Mouse (Mus musculus): ENCODE measurements at regions not wholly inside any gene's neighbourhood (a gene's known extent, or its start where the extent isn't known, plus 50 kb on each side); places are given as distances from the start of the nearest gene placed in this dataset.

DNA sequence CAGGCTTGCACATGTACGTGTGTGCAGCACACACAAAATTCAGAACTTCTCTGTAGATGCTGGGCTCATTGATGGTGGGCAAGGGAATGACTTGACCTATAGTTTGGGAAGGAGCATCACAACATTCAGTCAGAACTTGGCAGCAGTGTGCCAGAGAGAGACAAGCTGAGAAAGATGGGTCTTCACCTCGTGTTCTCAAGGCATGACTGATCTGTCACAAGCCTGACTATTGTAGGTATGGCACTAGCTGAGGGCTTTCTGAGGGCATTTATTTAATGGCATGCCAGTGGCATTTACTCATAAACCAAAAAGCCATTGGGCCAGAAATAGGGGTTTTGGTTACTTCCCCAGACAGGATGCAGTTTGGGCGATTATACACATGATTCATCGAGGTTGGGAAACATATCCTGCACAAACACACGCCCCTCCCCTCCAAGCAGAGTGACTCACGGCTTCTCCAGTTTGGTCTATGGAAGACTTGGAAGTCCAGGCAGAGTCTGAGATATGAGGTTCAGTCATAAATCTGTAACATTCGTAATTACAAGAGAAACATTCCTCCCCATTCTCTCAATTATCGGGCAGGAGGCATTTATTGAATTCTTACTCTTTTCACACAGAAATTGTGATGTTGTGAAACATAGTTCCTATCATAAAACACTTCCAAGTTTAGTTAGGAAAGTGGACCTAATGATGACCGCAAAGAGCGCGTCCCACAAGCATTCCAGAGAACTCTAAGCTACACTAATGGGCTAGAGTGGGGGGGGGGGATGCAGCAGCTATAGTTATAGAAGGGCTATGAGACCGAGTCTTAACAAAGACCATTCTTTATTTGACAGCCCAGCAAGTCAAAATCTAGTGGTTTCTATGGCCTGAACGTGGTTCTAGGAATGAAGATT, 318.6 kb upstream of the Ubash3b start:
- ATAC-seq (replicated peaks; ENCODE audit: insufficient number of reproducible peaks, low FRiP score, low TSS enrichment, poor library complexity, severe bottlenecking), result no peak

DNA sequence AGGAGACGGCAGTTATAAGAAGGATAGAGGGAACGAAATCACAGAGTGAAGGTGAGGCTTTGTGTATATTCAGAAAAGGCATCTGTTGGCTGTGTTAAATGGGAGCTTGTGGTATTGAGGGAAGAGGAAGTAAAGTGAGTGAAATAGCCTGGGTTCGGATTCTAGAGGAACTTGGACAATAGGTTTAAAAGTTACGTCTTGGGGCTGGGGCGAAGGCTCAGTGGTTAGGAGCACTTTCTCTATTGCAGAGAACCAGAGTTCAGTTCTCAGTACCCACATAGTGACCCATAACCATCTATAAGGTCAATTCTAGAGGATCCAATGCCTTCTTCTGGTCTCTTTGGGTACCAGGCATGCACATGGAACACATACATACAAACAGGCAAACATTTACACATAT, 317.6 kb upstream of the Ubash3b start:
- no peak for ATAC-seq (replicated peaks; ENCODE audit: insufficient number of reproducible peaks, low FRiP score, low TSS enrichment, poor library complexity, severe bottlenecking)

DNA sequence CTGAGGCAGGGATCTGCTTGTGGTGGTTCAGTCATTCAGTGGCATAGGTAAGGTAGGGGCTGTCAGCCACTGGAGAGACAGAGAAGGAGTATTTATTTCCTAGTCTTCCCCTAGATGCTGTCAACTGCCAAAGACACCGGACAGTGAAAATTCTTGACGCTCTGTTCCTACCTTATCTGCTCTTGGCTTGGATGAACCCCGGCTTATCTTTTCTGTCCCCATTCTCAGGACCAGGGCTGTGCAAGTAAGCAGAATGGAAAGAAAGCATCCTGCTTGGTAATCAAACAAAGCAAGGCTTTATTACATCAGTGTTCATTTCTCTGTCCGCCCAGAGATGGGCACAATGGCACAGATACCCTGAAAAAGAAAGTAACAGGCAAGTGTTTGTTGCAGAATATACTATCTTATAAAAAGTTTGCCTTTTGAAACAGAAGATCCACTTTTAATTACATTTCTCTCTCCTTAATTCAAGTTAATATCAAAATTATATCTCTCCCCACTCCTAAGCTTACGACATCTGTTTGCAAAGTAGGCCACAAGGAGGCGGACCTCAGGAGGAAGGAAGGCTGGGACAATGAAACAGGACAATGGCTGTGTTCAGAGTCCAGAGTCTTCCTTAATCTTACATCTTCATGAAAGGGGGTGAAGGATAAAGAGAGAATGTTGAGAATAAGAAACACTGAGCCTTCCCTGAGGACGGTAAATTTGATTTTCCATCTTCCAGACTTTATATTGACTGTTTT, 316.8 kb upstream of the Ubash3b start:
- no peak for ATAC-seq (replicated peaks; ENCODE audit: insufficient number of reproducible peaks, low FRiP score, low TSS enrichment, poor library complexity, severe bottlenecking)

DNA sequence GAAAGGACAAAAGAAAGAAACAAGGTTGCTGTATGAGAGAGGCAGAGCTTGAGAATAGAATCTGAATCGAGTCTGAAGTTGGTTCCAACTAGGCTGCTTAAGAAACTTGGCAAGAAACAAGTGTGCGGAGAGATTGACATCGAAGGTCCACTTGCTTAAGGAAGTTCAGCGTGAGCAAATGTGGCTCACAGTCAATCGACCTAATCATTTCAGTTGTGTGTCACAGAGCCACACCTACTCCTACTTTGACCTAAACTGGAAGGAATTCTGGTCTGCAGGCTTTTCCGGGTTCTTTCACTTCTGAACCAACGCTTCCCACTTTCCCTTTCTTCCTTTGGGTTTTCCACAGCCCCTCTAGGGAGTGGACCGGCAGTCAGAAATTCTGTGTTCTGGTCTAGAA, 313.8 kb upstream of the Ubash3b start:
- no peak for ATAC-seq (replicated peaks; ENCODE audit: insufficient number of reproducible peaks, low FRiP score, low TSS enrichment, poor library complexity, severe bottlenecking)

DNA sequence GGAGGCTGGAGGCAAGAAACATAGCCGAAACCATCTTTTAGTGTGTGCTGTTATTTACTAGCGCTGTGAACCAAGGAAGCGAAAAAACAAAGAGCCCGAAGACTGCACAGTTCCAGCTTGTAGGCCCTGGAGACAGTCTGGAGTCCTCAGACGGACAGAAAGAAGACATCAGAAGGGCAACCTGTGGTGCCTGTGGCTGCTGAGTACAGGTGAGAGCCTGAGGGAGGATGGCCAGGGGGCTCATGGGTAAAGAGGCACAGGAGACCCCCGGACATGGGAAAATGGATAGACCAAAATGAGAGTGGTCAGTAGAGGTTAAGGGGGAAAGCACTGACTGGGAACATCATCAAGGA, 313.4 kb upstream of the Ubash3b start:
- no peak for ATAC-seq (replicated peaks; ENCODE audit: insufficient number of reproducible peaks, low FRiP score, low TSS enrichment, poor library complexity, severe bottlenecking)

DNA sequence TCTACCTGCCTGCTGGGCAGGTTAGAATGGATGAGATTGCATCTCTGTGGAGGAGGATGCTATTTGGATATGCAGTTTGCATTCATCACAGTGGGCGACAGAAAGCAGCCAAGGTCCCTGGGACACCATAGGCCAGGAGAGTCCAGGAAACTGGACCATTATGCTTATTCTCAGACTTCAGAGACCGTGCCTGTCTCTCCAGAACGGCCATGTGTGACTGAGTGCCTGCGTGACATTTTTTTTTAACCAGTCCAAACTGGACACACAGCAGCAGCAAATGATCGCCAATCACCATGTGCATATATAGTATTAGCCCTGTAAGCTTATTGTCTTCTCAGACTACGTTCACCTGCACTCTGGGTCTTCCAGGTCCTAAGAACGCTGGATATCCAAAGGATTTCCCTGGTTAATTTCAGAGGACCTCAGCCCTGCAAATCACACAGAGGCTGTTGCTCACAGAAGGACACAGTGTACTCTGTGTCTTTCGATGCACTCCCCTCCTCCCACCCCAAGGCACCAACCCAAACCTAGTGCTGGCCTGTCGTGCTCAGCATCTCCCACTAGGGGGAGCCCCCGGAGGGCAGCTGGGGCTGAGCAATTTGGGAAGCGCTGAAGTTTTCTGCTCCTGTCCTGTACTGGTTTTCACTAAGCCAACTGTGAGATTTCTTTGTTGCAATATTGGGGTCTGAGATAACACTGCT, 312.9 kb upstream of the Ubash3b start:
- ATAC-seq (replicated peaks; ENCODE audit: insufficient number of reproducible peaks, low FRiP score, low TSS enrichment, poor library complexity, severe bottlenecking), result no peak

DNA sequence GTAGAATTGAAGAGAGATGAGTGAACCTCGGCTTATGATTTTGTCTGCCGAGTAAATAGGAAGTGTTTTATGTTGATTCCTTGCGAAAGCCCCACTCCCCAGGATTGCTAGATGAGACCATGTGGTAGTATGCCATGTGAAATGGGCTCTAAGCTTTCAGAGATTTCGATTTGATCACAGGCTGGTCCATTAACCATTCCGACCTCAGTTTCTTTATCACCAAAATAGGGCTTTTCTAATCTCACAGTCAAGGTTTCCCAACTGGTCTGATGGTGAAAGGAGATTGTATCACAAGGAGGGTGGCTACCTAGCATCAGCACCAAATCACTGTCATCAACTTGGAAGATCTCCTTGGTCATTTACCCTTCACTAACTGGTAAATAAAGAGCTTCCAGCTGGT, 312.0 kb upstream of the Ubash3b start:
- no peak for ATAC-seq (replicated peaks; ENCODE audit: insufficient number of reproducible peaks, low FRiP score, low TSS enrichment, poor library complexity, severe bottlenecking)

DNA sequence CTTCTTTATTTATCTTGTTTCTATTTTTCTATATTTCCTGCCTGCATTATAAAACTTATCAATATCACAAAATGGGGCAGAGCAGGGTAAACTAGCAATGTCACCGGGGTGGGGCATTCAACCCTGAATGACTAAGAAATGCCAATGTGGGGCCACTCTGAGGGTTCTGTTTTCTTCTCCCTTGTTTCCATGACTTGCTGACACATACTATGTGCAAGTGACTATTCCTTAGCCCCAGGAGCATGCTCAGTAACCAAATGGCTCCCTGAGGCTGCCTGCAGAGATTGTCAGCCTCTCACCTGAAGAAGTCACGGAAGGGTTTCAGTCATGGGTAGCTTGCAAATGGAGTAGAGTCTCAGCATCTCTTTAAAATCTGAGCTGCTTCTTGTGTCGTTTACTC, 309.8 kb upstream of the Ubash3b start:
- ATAC-seq (replicated peaks; ENCODE audit: insufficient number of reproducible peaks, low FRiP score, low TSS enrichment, poor library complexity, severe bottlenecking), result no peak

DNA sequence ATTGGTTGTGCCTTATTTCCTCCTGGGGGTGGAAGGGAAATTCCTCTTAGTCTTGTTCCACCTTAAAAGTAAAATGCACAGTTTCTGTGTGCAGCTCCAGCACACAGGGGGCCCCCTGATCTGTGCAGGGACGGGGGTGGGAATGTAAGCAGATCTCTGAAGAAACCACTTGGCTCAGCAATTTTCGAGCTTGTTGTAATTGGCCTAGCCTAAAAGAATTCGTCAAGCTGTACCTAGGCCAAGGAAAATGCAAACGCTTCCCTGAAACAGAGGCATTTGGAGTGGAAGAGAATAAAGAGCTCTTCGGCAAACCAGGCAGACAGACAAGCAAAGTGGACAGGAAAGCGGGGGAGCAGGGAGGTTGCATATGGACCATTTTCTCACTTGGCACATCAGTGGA, 308.5 kb upstream of the Ubash3b start:
- no peak for ATAC-seq (replicated peaks; ENCODE audit: insufficient number of reproducible peaks, low FRiP score, low TSS enrichment, poor library complexity, severe bottlenecking)

DNA sequence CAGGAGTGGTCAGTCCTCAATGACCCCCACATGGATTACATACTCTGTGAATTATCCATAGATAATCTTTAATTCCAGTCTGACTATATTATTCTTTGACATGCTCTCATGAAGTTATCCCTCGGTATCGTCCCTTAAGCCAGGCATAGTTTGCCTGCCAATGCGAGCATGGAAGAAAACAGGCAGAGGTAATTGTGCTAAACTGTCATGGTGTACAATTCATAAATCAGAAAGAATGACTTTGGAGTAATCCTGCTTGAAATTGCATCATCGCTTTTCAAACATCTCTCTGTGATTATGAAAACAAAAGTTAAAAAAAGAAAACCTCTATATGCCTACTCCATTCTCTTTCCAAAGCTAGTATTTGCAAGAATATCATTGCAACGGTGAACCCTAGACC, 307.9 kb upstream of the Ubash3b start:
- no peak for ATAC-seq (replicated peaks; ENCODE audit: insufficient number of reproducible peaks, low FRiP score, low TSS enrichment, poor library complexity, severe bottlenecking)

DNA sequence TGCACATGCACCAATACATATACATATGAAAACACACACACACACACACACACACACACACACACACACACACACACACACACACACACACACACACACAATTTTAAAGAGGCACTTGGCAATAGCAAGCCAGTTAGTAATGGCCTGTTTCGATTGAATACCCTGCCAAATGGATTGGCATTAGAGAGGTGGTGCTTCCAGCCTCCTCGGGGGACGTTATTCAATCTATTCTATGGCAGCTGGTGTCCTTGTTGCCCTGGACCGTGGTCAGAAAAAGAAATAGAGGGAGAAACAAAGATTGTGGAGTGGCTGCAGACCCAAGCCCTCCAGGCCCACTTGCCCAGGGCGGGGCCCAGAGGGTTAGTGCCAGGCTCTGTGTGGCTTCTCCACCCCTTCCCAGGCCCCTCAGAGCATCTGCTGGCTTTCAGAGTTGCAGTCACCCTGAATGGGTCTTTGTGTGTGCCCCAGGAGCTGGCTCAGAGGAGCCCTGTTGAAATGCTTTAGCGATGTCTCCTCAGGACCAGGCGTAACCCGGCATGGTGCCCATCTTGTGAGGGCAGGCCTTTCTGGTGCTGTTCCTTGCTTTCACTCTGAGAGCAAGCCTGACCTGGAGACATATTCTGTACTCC, 302.7 kb upstream of the Ubash3b start:
- ATAC-seq (replicated peaks; ENCODE audit: insufficient number of reproducible peaks, low FRiP score, low TSS enrichment, poor library complexity, severe bottlenecking), result no peak

DNA sequence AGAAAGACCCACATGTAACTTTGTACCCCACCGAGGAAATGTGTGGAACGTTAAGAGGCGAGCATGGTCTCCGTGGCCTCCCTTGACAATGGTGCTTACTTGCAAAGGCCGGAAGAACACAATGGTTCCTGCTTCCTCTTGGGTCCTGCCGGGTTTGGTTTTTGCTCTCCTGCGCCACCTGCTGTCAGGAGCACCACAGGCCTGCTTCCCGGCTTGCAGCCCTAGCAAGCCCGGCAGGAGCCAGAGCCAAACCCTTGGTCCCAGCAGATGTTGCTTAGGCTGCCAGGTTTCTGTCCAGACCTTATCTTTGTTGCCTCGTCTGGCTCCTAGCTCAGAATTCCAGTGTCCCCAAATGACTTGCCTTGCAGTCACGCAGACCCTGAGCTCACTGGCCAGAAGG, 300.2 kb upstream of the Ubash3b start:
- no peak; the same call in 1 of the 2 replicates for ATAC-seq (replicated peaks; ENCODE audit: insufficient number of reproducible peaks, low FRiP score, low TSS enrichment, poor library complexity, severe bottlenecking)

DNA sequence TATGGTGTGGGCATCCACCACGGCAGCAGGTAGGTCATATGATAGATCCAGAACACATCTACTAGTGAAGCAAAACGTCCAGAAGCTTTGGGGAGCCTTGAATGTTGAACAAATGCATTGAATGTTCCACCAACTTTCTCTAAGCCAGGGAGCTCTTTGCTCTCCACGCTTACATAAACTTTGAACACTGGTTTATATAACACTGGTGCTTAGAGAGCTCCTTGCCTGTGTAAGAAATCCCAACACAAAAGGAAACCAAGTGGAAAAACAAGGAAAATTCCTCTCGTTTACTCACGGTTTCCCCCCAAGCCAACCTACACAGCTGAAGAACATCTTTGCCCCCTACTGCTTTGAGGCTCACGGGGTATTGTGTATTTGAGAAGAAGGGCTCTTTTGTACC, 299.2 kb upstream of the Ubash3b start:
- no peak for ATAC-seq (replicated peaks; ENCODE audit: insufficient number of reproducible peaks, low FRiP score, low TSS enrichment, poor library complexity, severe bottlenecking)

DNA sequence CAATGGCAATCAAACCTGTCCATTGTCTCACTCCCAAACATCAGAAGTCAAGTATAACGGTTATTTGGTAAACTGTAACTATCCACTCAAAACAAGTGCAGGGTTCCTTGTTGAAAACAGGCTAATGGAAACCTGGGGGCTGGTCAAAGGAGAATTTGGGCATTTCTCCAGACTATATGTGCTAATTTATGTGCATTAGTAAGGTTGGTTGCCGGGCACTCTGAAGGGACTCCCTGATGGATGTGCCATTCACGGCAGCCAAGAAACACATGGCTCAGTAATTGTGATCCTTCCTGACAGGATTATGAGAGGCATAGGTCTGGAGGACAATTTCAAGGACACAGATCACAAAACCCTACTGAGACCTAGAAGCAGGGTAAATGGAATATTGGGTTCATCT, 295.5 kb upstream of the Ubash3b start:
- no peak for ATAC-seq (replicated peaks; ENCODE audit: insufficient number of reproducible peaks, low FRiP score, low TSS enrichment, poor library complexity, severe bottlenecking)

DNA sequence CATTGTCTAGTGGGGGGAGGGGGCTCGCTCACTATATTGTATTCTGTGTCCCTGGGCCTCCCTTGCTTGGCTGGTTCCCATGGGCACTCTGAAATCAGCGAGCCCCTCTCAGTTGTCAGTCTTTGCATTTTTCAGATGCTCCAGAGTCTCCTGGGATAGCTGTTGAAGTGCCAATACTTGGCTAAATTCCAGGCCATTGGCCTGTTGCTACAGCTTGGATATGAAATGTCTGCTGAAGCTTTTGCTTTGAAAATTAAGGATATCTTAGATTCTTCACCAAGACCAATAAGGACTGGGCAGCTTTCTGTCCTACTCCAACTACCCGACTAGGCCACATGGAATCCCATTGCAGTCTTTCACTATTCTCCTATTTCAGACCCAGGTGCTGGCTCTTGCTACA, 290.2 kb upstream of the Ubash3b start:
- ATAC-seq (replicated peaks; ENCODE audit: insufficient number of reproducible peaks, low FRiP score, low TSS enrichment, poor library complexity, severe bottlenecking), result no peak

DNA sequence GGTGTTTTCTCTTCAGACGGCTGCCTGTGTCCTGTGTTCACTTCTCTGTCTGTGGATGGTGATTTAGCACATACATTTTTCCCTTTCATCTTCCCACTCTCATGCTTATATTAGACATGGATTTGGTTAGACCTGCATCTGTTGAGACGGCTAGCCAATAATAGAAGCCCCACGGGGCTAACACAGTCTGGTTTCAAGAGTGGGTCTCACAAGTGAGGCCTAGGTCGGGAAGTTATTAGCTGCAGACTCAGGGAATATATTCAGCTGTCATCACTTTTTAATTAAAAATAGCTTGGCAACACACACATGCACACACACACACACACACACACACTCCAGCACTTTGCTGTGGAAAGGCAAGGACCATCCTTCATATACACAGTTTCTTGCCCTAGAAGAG, 287.7 kb upstream of the Ubash3b start:
- no peak for ATAC-seq (replicated peaks; ENCODE audit: insufficient number of reproducible peaks, low FRiP score, low TSS enrichment, poor library complexity, severe bottlenecking)

DNA sequence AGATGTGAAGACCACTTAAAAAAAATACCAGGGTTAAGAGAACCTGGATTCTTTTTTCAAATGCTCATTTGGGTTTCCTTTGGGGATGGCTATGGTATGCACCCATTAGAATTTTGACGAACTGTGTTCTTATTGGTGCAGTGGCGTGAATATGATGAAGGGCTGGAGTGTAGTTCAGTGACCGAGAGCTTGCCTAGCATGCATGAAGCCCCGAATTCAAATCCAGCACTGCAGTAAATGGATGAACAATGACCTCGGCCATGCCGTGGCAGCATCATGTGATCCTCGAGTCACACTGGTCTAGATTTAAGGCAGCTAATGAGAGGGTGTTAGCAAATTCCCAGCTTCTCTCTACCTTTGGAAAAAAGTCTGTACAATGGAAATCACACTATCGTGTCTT, 286.4 kb upstream of the Ubash3b start:
- no peak for ATAC-seq (replicated peaks; ENCODE audit: insufficient number of reproducible peaks, low FRiP score, low TSS enrichment, poor library complexity, severe bottlenecking)

DNA sequence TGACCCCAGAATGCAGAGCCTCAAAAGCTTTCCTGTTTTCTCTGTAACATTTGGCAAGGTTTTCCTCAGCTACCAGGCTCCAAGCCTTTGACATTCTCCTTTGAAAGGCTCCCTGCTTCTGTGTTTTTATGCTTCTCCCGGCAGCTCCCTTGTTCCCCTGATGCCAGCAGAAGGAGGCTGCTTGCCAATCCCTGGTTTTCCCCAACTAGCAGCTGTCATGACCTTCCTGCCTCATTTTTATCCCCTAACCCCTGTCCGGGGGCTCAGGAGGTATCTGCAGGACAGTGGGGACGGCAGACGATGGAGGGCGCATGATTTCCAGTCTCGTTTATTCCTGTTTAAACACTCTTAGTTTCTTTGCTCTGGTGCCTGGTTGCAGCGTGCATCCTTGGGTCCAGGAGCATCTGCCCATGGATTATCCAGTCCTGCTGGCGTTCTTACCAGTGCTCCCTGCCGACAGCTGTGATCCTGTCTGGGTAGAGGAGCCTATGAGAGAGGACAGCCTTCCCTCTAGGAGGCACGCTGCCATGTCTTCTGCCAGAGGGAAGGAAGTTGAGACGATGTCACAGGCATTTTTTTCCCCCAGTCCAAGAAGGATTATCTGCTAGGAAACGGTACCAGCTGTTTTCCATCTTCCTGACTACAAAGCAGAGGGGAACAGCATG, 285.8 kb upstream of the Ubash3b start:
- ATAC-seq (replicated peaks; ENCODE audit: insufficient number of reproducible peaks, low FRiP score, low TSS enrichment, poor library complexity, severe bottlenecking), result no peak
